Mouse (Mus musculus): ENCODE data around the gene Naa10. TPM values are rescaled to one million over a fixed set of nuclear protein-coding genes. Genes with fewer than 3 reads are reported as not detected.

Gene Naa10
- polyA plus RNA-seq, 1 experiment: 104 TPM

GRCm38 (mm10) chrX:73867256-73867655 is 54.5 kb downstream of the Naa10 start:
- 78% methylated on average over 3 of the region's 3 CpGs for WGBS
- no peak for DNase-seq (ENCODE audit: low read depth, low spot score)

Other genes starting within 250 kb of the Naa10 start
- 323 and 534 TPM in 2 replicates for gene Slc6a8, start 248.8 kb downstream of the Naa10 start, polyA plus RNA-seq (2012; rRNA removed)
- 96.4 and 97.6 TPM in 2 replicates for gene Bcap31, start 205.8 kb downstream of the Naa10 start, polyA plus RNA-seq (2012; rRNA removed)
- 39.7 and 75.9 TPM in 2 replicates for gene Abcd1, start 205.3 kb downstream of the Naa10 start, polyA plus RNA-seq (2012; rRNA removed)
- gene Plxnb3, start 164.9 kb downstream of the Naa10 start, polyA plus RNA-seq (2012; rRNA removed): 0.41 and 0.47 TPM in 2 replicates
- 7.4 and 10.5 TPM in 2 replicates for gene Srpk3, start 147.5 kb downstream of the Naa10 start, polyA plus RNA-seq (2012; rRNA removed)
- gene Idh3g, start 135.0 kb downstream of the Naa10 start, polyA plus RNA-seq (2012; rRNA removed): 245 and 314 TPM in 2 replicates
- 280 and 308 TPM in 2 replicates for gene Ssr4, start 134.9 kb downstream of the Naa10 start, polyA plus RNA-seq (2012; rRNA removed)
- 0.99 and 1.0 TPM in 2 replicates for gene Pdzd4, start 97.0 kb downstream of the Naa10 start, polyA plus RNA-seq (2012; rRNA removed)
- gene Avpr2, start 29.8 kb downstream of the Naa10 start, polyA plus RNA-seq (2012; rRNA removed): 0.12 and 0.30 TPM in 2 replicates
- gene L1cam, start 25.8 kb downstream of the Naa10 start, polyA plus RNA-seq (2012; rRNA removed): 22.3 and 41.7 TPM in 2 replicates
- gene Arhgap4, start 74 bp downstream of the Naa10 start, polyA plus RNA-seq (2012; rRNA removed): 23.9 and 25.9 TPM in 2 replicates
- gene Renbp, start 8.9 kb upstream of the Naa10 start, polyA plus RNA-seq (2012; rRNA removed): 5.6 and 7.3 TPM in 2 replicates
- 38.2 and 50.9 TPM in 2 replicates for gene Hcfc1, start 44.4 kb upstream of the Naa10 start, polyA plus RNA-seq (2012; rRNA removed)
- gene Irak1, start 102.0 kb upstream of the Naa10 start, polyA plus RNA-seq (2012; rRNA removed): 56.3 and 90.4 TPM in 2 replicates
- gene Opn1mw, start 205.5 kb upstream of the Naa10 start, polyA plus RNA-seq (2012; rRNA removed): not detected in 2 replicates
- 3.1 and 3.3 TPM in 2 replicates for gene Mecp2, start 213.4 kb upstream of the Naa10 start, polyA plus RNA-seq (2012; rRNA removed)
- not detected in 2 replicates for gene Tex28, start 245.9 kb upstream of the Naa10 start, polyA plus RNA-seq (2012; rRNA removed)

Measured in large intestine, adult 2 months (tissue).